Mouse (Mus musculus) heart, postnatal 36 days (tissue): ENCODE measurements around the gene Kirrel3. TPM values are rescaled to one million over a fixed set of nuclear protein-coding genes. Genes with fewer than 3 reads are reported as not detected.

Experiments
- DNase-seq, 2 experiments: peaks; one replicate each; pipeline ENCODE4 v3.0.0; 2021 to 2022
- intact Hi-C: fragments of 180-260 bp; cut with DNase I; formaldehyde crosslinking; loops from one replicate; pipeline ENCODE4 v1.15.1; 2025
- total RNA-seq, 2 experiments: library from RNA; stranded (reverse); gene quantifications; 2 replicates each; pipeline ENCODE4 v1.2.3; 2021

Gene Kirrel3
- total RNA-seq, 2 experiments from 2014 or later = 0.53 to 0.60 TPM

DNA sequence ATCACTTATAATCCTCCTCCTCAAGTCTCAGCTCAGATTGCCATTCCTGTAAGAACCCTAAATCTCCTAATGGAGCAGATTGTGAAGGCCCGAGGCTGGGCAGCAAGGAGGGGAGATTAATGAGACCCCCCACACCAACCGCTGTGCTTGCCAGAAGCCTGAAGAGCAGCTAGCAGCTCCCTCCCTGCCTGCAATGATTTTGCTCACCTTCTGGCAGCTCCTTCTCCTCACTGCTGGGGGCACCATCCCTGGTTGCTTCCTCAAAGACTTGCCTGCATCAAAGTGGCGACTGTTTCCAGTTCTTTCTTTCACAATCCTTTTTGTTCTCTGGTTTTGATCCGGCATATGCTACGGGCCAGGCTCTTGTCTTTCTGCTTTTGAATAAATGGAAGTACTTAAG lies 253.7 kb downstream of the Kirrel3 start:
- intact Hi-C loops = no loop called here
- no peak for DNase-seq

DNA sequence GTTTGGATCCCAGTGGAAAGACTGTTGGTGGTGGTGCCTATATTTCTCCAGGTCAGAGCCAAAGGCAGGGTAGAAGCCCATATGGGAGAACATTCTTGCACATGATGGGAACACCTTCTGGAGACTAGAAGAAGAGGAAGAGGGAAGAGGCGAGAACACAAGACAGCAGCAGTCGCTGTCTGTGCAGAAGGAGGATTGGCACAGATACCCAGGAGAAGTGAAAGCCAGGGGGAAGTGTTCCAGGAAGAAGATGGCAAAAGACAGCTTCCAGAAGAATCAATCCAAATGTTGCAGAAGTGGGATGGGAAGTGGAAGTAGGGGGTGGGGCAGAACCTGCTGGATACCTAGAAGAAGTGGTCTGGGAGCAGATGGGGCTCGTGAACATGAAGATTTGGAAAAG lies 255.1 kb downstream of the Kirrel3 start:
- intact Hi-C loops = no loop called here
- DNase-seq = no peak

DNA sequence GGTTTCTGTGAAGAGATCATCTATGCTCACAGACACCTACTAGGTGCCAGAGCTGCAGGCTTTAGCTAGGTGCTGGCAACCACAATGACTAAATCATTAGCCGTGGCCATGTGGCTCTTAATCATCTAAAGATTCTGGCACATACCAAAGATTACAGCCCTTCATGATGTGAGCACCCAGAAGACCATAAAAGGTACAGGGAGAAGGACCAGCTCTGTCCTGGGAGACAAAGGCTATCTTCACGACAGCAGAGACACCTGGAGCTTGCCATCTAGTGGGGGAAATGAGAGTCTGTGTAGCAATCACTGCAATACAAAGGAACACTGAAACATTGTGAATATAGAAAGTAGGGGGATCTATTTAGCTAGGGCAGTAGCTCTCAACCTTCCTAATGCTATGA lies 262.3 kb downstream of the Kirrel3 start:
- intact Hi-C loops = loop anchor here (5.0 kb wide), 1 partner anchor 86 kb away; no protein-coding TSS in a partner anchor

GRCm38 (mm10) chr9:34749161-34749560 lies 263.5 kb downstream of the Kirrel3 start:
- intact Hi-C loops = loop anchor here (5.0 kb wide), 1 partner anchor 87 kb away; no protein-coding TSS in a partner anchor
- DNase-seq = peak in 1 of 2 experiments; percentile 22

More for the DNA sequence above, 262.3 kb downstream of the Kirrel3 start:
- no peak for DNase-seq

GRCm38 (mm10) chr9:34749877-34750276 lies 264.2 kb downstream of the Kirrel3 start:
- DNase-seq = no peak
- intact Hi-C loops = loop anchor here (2.0 to 10.0 kb wide), 3 partner anchors 88 to 695 kb away; no protein-coding TSS in a partner anchor

GRCm38 (mm10) chr9:34750887-34751286 lies 265.2 kb downstream of the Kirrel3 start:
- no peak for DNase-seq
- intact Hi-C loops = loop anchor here (2.0 to 10.0 kb wide), 2 partner anchors 268 to 696 kb away; no protein-coding TSS in a partner anchor

- intact Hi-C loops = loop anchor here (10.0 kb wide), 1 partner anchor 697 kb away; no protein-coding TSS in a partner anchor
- no peak for DNase-seq
These were observed 266.5 kb downstream of the Kirrel3 start for GRCm38 (mm10) chr9:34752076-34752800.

- intact Hi-C loops = loop anchor here (10.0 kb wide), 1 partner anchor 698 kb away; no protein-coding TSS in a partner anchor
- DNase-seq = peak; percentile 56 to 74
These were observed 267.1 kb downstream of the Kirrel3 start for GRCm38 (mm10) chr9:34752801-34753170.

GRCm38 (mm10) chr9:34753891-34754290 lies 268.2 kb downstream of the Kirrel3 start:
- intact Hi-C loops = loop anchor here (2.0 to 10.0 kb wide), 2 partner anchors 255 to 699 kb away; no protein-coding TSS in a partner anchor
- no peak for DNase-seq

GRCm38 (mm10) chr9:34754523-34755097 lies 268.9 kb downstream of the Kirrel3 start:
- intact Hi-C loops = loop anchor here (2.0 to 10.0 kb wide), 2 partner anchors 256 to 700 kb away; no protein-coding TSS in a partner anchor
- no peak for DNase-seq

GRCm38 (mm10) chr9:34756055-34756454 lies 270.4 kb downstream of the Kirrel3 start:
- intact Hi-C loops = loop anchor here (10.0 kb wide), 1 partner anchor 701 kb away; no protein-coding TSS in a partner anchor
- DNase-seq = no peak

GRCm38 (mm10) chr9:34758925-34759324 lies 273.2 kb downstream of the Kirrel3 start:
- intact Hi-C loops = loop anchor here (10.0 kb wide), 1 partner anchor 704 kb away; no protein-coding TSS in a partner anchor

GRCm38 (mm10) chr9:34760521-34760920 lies 274.8 kb downstream of the Kirrel3 start:
- intact Hi-C loops = no loop called here
- DNase-seq = no peak

More at GRCm38 (mm10) chr9:34758925-34759324, 273.2 kb downstream of the Kirrel3 start:
- DNase-seq = no peak

- intact Hi-C loops = no loop called here
- no peak for DNase-seq
These were observed 281.3 kb downstream of the Kirrel3 start for GRCm38 (mm10) chr9:34766792-34767623.

DNA sequence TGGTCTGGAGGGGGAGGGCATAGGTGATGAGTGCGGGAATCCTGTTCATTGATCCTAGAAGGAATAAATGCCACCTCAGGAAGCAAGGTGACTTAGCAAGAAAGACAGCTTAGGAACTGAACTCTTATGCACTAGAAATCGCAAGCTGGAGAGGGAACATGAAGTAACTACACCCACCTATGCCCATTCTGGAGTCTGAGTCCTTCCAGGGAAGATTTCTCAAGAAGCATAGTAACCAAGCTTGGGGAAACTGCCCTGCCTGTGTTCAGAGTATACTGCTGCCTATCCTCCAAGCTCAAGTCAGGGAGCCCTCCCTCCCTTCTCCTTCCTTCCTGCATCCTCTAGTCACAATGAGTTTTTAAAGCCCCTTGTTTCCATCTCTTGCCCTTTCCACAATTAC lies 283.3 kb downstream of the Kirrel3 start:
- DNase-seq = no peak
- intact Hi-C loops = no loop called here

DNA sequence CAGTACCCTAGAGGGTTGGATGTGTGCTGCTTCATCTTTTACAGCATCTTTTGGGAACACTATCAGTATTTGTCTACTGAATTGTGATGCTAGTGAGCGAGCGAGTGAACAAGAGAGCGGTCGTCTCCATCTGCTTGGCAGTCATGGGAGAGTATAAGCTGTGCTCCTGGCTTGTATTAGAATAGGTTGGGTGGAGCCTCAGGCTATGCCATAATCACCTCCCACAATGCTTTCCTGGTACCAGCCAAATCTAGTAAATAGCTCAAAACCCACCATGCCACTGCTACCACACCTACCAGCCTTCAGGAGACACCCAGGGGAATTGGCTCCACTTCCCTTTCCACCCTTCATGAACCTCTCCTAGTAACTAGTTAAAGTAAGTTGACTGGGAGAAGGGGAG lies 285.3 kb downstream of the Kirrel3 start:
- intact Hi-C loops = no loop called here
- DNase-seq = no peak

DNA sequence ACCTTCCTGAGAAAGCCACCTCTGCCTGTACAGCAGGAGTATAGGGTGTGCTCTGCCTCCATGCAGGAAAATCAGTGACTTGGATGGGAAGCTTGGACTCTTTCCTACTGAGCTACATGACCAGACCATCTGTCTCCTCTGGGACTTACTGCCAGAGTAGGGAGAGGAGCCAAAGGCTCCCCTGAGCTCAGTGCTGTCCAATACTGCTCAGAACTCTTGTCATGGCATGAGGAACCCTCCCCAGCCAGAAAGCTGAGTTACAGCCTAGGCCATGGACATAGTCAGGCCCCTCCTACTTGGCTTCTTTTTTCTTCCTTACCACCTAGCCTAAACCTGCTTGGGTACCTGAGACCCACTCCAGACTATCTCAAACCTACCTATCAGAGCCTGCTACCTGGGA lies 285.7 kb downstream of the Kirrel3 start:
- intact Hi-C loops = no loop called here
- no peak for DNase-seq

DNA sequence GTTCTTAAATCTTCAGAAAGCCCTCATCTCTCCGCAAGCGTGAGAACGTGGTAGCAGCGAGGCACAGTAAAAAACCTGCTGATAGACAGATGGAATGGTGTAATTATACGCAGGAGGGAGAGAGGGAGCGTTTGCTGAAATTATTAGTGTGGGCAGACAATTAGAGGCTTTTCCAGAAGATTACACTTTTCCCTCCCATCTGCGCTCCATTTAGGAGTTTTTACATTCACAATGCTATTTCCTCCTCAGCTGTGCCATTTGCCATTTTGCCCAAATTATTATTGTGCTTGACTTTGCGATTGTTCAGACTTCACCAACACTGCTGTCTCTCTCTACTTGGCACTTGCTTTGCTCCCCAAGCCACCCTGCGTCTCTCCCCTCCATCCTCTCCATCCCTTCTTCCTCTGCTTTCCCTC lies 286.3 kb downstream of the Kirrel3 start:
- intact Hi-C loops = no loop called here
- no peak for DNase-seq

GRCm38 (mm10) chr9:34781356-34781755 lies 295.7 kb downstream of the Kirrel3 start:
- intact Hi-C loops = no loop called here
- no peak for DNase-seq

- DNase-seq = no peak
- intact Hi-C loops = no loop called here
These were observed 302.2 kb downstream of the Kirrel3 start for GRCm38 (mm10) chr9:34787915-34788314.

DNA sequence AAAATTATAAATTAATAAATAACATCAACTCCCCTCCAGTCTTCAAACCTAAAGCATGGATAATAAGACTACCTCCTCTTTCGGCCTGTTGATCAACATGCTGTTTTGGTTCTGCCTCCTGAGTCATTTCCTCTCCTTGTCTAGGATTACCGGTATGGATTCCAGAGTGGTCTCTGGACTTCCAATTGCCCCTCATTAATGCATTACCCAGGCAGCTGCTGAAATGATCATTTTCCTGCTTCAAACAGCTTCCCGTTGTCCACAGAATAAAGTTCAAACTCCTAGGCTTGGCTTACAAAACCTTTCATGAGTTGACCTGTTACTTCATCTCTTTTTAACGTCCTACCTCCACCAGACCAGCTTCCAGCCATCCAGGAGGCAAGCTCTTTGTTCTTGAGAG lies 309.5 kb downstream of the Kirrel3 start:
- DNase-seq = no peak
- intact Hi-C loops = no loop called here
